Mouse (Mus musculus): Measurements from ENCODE around the gene Agbl2. TPM values are rescaled to one million over a fixed set of nuclear protein-coding genes. Genes with fewer than 3 reads are reported as not detected.

Gene Agbl2
- polyA plus RNA-seq, 1 experiment, result 1.2 TPM

- peaks cover 3% of the 10 kb centered on the region; the same call in 1 of the 2 replicates for H3K4me1 ChIP-seq (ENCODE audit: control insufficient read depth, insufficient read depth, low read length)
- H3K27ac ChIP-seq (ENCODE audit: insufficient read depth, low read length), result no peak overlapping the region
- peak overlapping the region; percentile 87; the same call in 1 of the 2 replicates for H3K4me3 ChIP-seq (ENCODE audit: insufficient read depth, low read length)
- TF ChIP-seq POLR2A (IDR thresholded peaks at IDR 0.05; ENCODE audit: extremely low read depth, insufficient read depth, low read length) (no peak), CTCF (IDR thresholded peaks at IDR 0.05; ENCODE audit: extremely low read depth, insufficient read depth, low read length) (no peak)
Measured at GRCm38 (mm10) chr2:90848331-90848730, 65.8 kb downstream of the Agbl2 start.

- Histone ChIP-seq H3K27ac (ENCODE audit: insufficient read depth, low read length) (no peak overlapping the region), H3K4me1 (ENCODE audit: control insufficient read depth, insufficient read depth, low read length) (peaks cover 3% of the 10 kb centered on the region; the same call in 1 of the 2 replicates), H3K4me3 (ENCODE audit: insufficient read depth, low read length) (no peak overlapping the region)
- TF ChIP-seq CTCF (IDR thresholded peaks at IDR 0.05; ENCODE audit: extremely low read depth, insufficient read depth, low read length), result no peak
- no peak for TF ChIP-seq POLR2A (IDR thresholded peaks at IDR 0.05; ENCODE audit: extremely low read depth, insufficient read depth, low read length)
Measured at GRCm38 (mm10) chr2:90850401-90850800, 67.9 kb downstream of the Agbl2 start.

DNA sequence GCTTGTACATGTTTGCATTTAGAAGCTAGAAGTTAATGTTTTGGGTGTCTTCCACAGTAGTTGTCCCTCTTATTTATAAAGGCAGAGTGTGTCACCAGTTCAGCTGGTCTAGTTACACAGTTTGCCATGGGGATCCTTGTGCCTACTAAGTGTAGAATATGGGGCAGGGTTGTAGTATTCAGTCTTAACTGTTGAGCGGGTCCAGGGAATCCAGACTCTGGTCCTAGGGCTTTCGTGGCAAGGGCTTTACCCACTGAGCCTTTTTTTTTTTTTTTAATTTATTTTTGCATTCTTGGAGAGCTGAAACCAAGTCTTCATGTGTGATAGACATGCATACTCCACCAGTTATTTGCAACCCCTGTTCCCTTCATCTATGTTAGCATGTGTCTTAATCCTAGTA lies 79.0 kb downstream of the Agbl2 start:
- peaks cover 1% of the 10 kb centered on the region; the same call in 1 of the 2 replicates for H3K4me1 ChIP-seq (ENCODE audit: control insufficient read depth, insufficient read depth, low read length)
- no peak overlapping the region for H3K4me3 ChIP-seq (ENCODE audit: insufficient read depth, low read length)
- TF ChIP-seq CTCF (IDR thresholded peaks at IDR 0.05; ENCODE audit: extremely low read depth, insufficient read depth, low read length), result no peak
- TF ChIP-seq POLR2A (IDR thresholded peaks at IDR 0.05; ENCODE audit: extremely low read depth, insufficient read depth, low read length), result no peak
- no peak overlapping the region for H3K27ac ChIP-seq (ENCODE audit: insufficient read depth, low read length)

GRCm38 (mm10) chr2:90864184-90864583 lies 81.7 kb downstream of the Agbl2 start:
- Histone ChIP-seq H3K4me1 (ENCODE audit: control insufficient read depth, insufficient read depth, low read length) (peaks cover 3% of the 10 kb centered on the region; the same call in 1 of the 2 replicates), H3K27ac (ENCODE audit: insufficient read depth, low read length) (no peak overlapping the region; the same call in 1 of the 2 replicates), H3K4me3 (ENCODE audit: insufficient read depth, low read length) (no peak overlapping the region)
- no peak for TF ChIP-seq POLR2A (IDR thresholded peaks at IDR 0.05; ENCODE audit: extremely low read depth, insufficient read depth, low read length)
- TF ChIP-seq CTCF (IDR thresholded peaks at IDR 0.05; ENCODE audit: extremely low read depth, insufficient read depth, low read length), result no peak

GRCm38 (mm10) chr2:90866524-90866923 lies 84.0 kb downstream of the Agbl2 start:
- TF ChIP-seq CTCF (IDR thresholded peaks at IDR 0.05; ENCODE audit: extremely low read depth, insufficient read depth, low read length), result peak; percentile 93
- TF ChIP-seq POLR2A (IDR thresholded peaks at IDR 0.05; ENCODE audit: extremely low read depth, insufficient read depth, low read length), result no peak
- peaks cover 9% of the 10 kb centered on the region for H3K4me1 ChIP-seq (ENCODE audit: control insufficient read depth, insufficient read depth, low read length)
- no peak overlapping the region for H3K27ac ChIP-seq (ENCODE audit: insufficient read depth, low read length)
- no peak overlapping the region for H3K4me3 ChIP-seq (ENCODE audit: insufficient read depth, low read length)

DNA sequence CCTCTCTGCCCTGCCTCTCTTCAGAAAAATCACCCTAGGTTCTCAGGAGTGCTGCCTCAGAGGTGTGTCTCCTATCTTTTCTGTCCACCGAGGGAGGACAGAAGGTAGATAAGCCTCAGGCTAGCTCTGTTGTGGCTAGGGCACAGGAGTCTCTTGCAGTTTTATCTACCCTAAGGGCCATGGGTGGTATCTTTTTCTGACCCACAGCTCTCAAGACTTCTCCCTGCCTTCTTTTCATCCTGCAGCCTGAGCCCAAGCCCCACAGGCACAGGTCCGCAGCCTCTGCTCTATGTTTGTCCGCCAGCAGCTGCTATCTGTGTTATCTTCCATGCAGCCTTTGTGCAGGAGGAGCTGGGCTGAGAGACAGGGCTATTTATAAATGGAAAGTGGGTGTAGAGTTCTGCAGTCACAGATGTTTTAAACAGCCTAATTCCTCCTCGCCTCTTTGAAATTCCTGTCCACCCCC lies 87.6 kb downstream of the Agbl2 start:
- no peak for TF ChIP-seq CTCF (IDR thresholded peaks at IDR 0.05; ENCODE audit: extremely low read depth, insufficient read depth, low read length)
- TF ChIP-seq POLR2A (IDR thresholded peaks at IDR 0.05; ENCODE audit: extremely low read depth, insufficient read depth, low read length), result peak; percentile 69; the same call in 1 of the 2 replicates
- peaks cover 9% of the 10 kb centered on the region for H3K4me1 ChIP-seq (ENCODE audit: control insufficient read depth, insufficient read depth, low read length)
- peak overlapping the region; percentile 77 for H3K27ac ChIP-seq (ENCODE audit: insufficient read depth, low read length)
- no peak overlapping the region for H3K4me3 ChIP-seq (ENCODE audit: insufficient read depth, low read length)

DNA sequence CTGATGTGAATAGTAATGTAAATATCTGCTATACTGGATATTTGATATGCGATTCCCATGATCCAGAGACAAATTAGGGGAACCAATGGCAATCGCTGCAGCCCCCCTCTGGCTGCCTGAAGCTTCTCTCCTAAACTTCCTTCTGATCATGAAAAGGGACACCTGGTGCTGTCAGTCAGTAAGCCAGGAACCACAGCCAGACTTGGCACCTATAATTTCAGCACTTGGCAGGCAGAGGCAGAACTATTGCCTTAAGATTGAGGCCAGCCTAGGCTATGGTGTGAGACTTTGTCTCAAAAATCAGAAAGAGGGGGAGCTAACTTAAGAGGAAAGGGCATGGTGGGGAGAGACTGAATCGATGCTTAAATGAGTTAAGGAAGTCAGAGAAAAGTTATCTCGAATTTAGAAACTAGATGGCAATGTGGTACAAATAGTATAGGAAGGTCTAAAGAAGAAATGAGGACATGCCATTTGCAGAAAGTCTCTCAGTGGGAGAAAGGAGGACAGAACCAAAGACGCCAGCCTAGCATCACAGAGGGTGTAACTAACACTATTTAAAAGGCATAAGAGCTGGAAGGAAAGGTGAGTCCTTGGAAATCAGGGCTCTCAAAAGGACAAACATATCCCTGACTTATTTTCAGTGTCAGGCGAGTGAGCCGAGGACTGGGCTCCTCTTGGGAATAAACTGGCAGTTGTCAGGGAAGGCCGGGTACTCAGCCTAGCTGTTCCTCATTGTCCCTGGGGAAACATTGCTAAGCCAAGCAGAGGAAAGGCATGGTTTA lies 88.8 kb downstream of the Agbl2 start:
- H3K4me1 ChIP-seq (ENCODE audit: control insufficient read depth, insufficient read depth, low read length), result peaks cover 9% of the 10 kb centered on the region
- peak overlapping the region; percentile 92 for H3K27ac ChIP-seq (ENCODE audit: insufficient read depth, low read length)
- H3K4me3 ChIP-seq (ENCODE audit: insufficient read depth, low read length), result no peak overlapping the region
- 0 out of 2 replicates have a peak, but pooled peaks have one; percentile 20 for TF ChIP-seq POLR2A (IDR thresholded peaks at IDR 0.05; ENCODE audit: extremely low read depth, insufficient read depth, low read length)
- no peak for TF ChIP-seq CTCF (IDR thresholded peaks at IDR 0.05; ENCODE audit: extremely low read depth, insufficient read depth, low read length)

DNA sequence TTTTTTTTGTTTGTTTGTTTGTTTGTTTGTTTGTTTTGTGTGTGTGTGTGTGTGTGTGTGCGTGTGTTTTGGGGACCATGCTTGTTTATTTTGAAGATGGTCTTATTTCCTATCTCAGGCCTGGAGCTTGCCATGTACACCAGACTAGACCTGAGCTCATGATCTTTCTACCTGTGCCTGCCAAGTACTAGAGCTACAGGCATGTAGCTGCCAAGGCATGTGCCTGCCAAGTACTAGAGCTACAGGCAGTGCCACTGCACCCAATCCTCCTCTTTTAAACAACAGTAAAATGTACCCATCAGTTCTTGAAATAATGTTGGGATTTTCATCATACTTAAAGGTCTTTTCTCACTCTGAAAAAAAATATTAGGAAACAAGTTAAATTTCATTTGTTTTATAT lies 91.5 kb downstream of the Agbl2 start:
- TF ChIP-seq CTCF (IDR thresholded peaks at IDR 0.05; ENCODE audit: extremely low read depth, insufficient read depth, low read length), result no peak
- no peak for TF ChIP-seq POLR2A (IDR thresholded peaks at IDR 0.05; ENCODE audit: extremely low read depth, insufficient read depth, low read length)
- peaks cover 17% of the 10 kb centered on the region for H3K4me1 ChIP-seq (ENCODE audit: control insufficient read depth, insufficient read depth, low read length)
- no peak overlapping the region for H3K4me3 ChIP-seq (ENCODE audit: insufficient read depth, low read length)
- H3K27ac ChIP-seq (ENCODE audit: insufficient read depth, low read length), result no peak overlapping the region

DNA sequence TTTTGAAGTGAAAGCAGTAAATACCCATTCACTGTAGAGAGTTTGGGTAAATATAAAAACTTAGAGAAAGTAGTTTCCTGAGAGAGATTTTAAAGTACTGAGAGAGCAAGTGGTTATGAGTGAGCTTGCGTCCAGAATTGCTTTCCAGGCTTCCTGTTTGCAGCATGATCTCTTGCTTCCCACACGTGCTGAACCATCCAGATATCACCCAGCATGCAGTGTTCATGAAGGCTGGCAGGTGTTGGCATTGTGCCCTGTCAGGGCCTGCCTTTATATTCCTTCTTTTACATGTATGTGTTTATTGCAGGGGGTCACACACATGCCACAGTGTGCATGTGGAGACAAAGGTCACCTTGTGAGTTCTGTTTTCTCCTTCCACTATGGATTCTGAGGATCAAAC lies 92.7 kb downstream of the Agbl2 start:
- Histone ChIP-seq H3K4me3 (ENCODE audit: insufficient read depth, low read length) (no peak overlapping the region), H3K27ac (ENCODE audit: insufficient read depth, low read length) (no peak overlapping the region)
- TF ChIP-seq POLR2A (IDR thresholded peaks at IDR 0.05; ENCODE audit: extremely low read depth, insufficient read depth, low read length) (no peak), CTCF (IDR thresholded peaks at IDR 0.05; ENCODE audit: extremely low read depth, insufficient read depth, low read length) (no peak)

More for the DNA sequence above, 92.7 kb downstream of the Agbl2 start:
- H3K4me1 ChIP-seq (ENCODE audit: control insufficient read depth, insufficient read depth, low read length), result peaks cover 14% of the 10 kb centered on the region

All from cortical plate, adult 2 months (tissue).